Comparison of ENCODE assay signal across 8 mouse cellular contexts in genomic region chr1:52098618-52099232, GRCm38 (mm10). TPM values are rescaled to one million over a fixed set of nuclear protein-coding genes. Genes with fewer than 3 reads are reported as not detected.
DNase-seq lines count a peak whose midpoint lies in the region; ATAC-seq and TF ChIP-seq lines count a peak whose summit lies in the region.
"Had no signal": no experiment of that assay in that cellular context is flagged by ENCODE, and none has a peak within 500 bp of the region (broad histone marks: within the 10 kb centered on the region; RNA-seq: fewer than 3 reads in every experiment).

No protein-coding gene starts in this region.

- H3K79me2 ChIP-seq in MEL (ENCODE audit: control insufficient read depth, insufficient read depth, low read length, poor library complexity): no peaks in the 10 kb centered on the region

- H3K9me3 ChIP-seq in kidney, embryonic 14.5 days (ENCODE audit: control insufficient read depth, low read length): no peaks in the 10 kb centered on the region
- H3K9me3 ChIP-seq in MEL (replicated peaks; ENCODE audit: insufficient read depth, low read length): no peaks in the 10 kb centered on the region
- no peaks in the 10 kb centered on the region for H3K9me3 ChIP-seq in lung, postnatal 0 days (ENCODE audit: low read length)
- H3K9me3 ChIP-seq: embryonic facial prominence, embryonic 13.5 days had no signal

- no peak overlapping the region for H3K4me3 ChIP-seq in kidney, adult 2 months (ENCODE audit: insufficient read depth, low read depth, low read length)
- H3K4me3 ChIP-seq in kidney, embryonic 14.5 days (ENCODE audit: low read length): no peak overlapping the region
- H3K4me3 ChIP-seq in MEL (ENCODE audit: control insufficient read depth in 1 of 2, insufficient read depth in 1 of 2, low read depth in 2 of 2, low read length in 2 of 2): no peak overlapping the region
- no peak overlapping the region for H3K4me3 ChIP-seq in lung, postnatal 0 days (ENCODE audit: low read depth, low read length)
- H3K4me3 ChIP-seq: embryonic facial prominence, embryonic 13.5 days had no signal

- TF ChIP-seq POLR2A in kidney, adult 2 months (IDR thresholded peaks at IDR 0.05; ENCODE audit: low read depth, low read length): no peak
- TF ChIP-seq POLR2A in MEL (IDR thresholded peaks at IDR 0.05; ENCODE audit: control insufficient read depth in 1 of 2, insufficient read depth in 1 of 2, low read depth in 1 of 2, low read length in 2 of 2, poor library complexity in 1 of 2): no peak

- H3K9ac ChIP-seq in kidney, embryonic 14.5 days (ENCODE audit: low read depth, low read length): no peak overlapping the region
- no peak overlapping the region for H3K9ac ChIP-seq in MEL (ENCODE audit: control insufficient read depth, low read depth, low read length, poor library complexity, severe bottlenecking)
- H3K9ac ChIP-seq in lung, postnatal 0 days (replicated peaks; ENCODE audit: low read depth): no peak overlapping the region
- H3K9ac ChIP-seq: embryonic facial prominence, embryonic 13.5 days had no signal

- H3K4me1 ChIP-seq in kidney, adult 2 months (ENCODE audit: control insufficient read depth, insufficient read depth, low read length): no peaks in the 10 kb centered on the region
- no peaks in the 10 kb centered on the region for H3K4me1 ChIP-seq in kidney, embryonic 14.5 days (ENCODE audit: control insufficient read depth, insufficient read depth, low read length)
- H3K4me1 ChIP-seq in MEL (ENCODE audit: control insufficient read depth in 1 of 2, insufficient read depth in 2 of 2, low read length in 2 of 2): no peaks in the 10 kb centered on the region
- no peaks in the 10 kb centered on the region for H3K4me1 ChIP-seq in lung, postnatal 0 days (ENCODE audit: insufficient read depth, low read depth, low read length)
- H3K4me1 ChIP-seq: embryonic facial prominence, embryonic 13.5 days had no signal

- DNase-seq in kidney, adult 2 months: peak; percentile 55
- peak; percentile 79 for DNase-seq in CD4-positive, CD25-positive, alpha-beta regulatory T cell, adult 2 months (ENCODE audit: low read depth, low spot score)
- DNase-seq in MEL (ENCODE audit: low read depth, low spot score): peak; percentile 65
- peak; percentile 70 for DNase-seq in lung, postnatal 0 days (ENCODE audit: low spot score)
- DNase-seq in splenic B cell, adult 2 months (ENCODE audit: low read depth, low spot score): peak; percentile 77

- no peaks in the 10 kb centered on the region for H3K36me3 ChIP-seq in kidney, adult 2 months (ENCODE audit: control insufficient read depth, insufficient read depth, low read length)
- no peaks in the 10 kb centered on the region for H3K36me3 ChIP-seq in kidney, embryonic 14.5 days (ENCODE audit: control insufficient read depth, insufficient read depth, low read length)
- no peaks in the 10 kb centered on the region for H3K36me3 ChIP-seq in MEL (ENCODE audit: control insufficient read depth in 1 of 2, insufficient read depth in 2 of 2, low read length in 2 of 2)
- H3K36me3 ChIP-seq in lung, postnatal 0 days (ENCODE audit: insufficient read depth, low read length): no peaks in the 10 kb centered on the region
- H3K36me3 ChIP-seq in splenic B cell, adult 2 months (ENCODE audit: control insufficient read depth, insufficient read depth, low read length, poor library complexity, severe bottlenecking): peaks cover 9% of the 10 kb centered on the region; the same call in 1 of the 2 replicates
- H3K36me3 ChIP-seq: embryonic facial prominence, embryonic 13.5 days had no signal

- H3K4me2 ChIP-seq in kidney, embryonic 14.5 days (replicated peaks; ENCODE audit: low read depth, low read length): no peak overlapping the region
- no peak overlapping the region for H3K4me2 ChIP-seq in lung, postnatal 0 days (replicated peaks; ENCODE audit: low read depth, low read length)
- H3K4me2 ChIP-seq: embryonic facial prominence, embryonic 13.5 days had no signal

- no peak for ATAC-seq in kidney, embryonic 14.5 days (ENCODE audit: low FRiP score, low TSS enrichment)
- ATAC-seq in erythroid progenitor cell, adult 5-6 weeks (replicated peaks; ENCODE audit: low FRiP score, poor library complexity, severe bottlenecking): peak; percentile 57; the same call in 1 of the 2 replicates
- ATAC-seq in lung, postnatal 0 days: no peak

- TF ChIP-seq RAD21 in MEL (IDR thresholded peaks at IDR 0.05; ENCODE audit: low read depth, low read length): peak; percentile 83

- WGBS in kidney, adult 2 months: 72% methylated on average over 3 of the region's 3 CpGs
- 67% methylated on average over 3 of the region's 3 CpGs for WGBS in kidney, embryonic 14.5 days
- WGBS in lung, postnatal 0 days: 76% methylated on average over 3 of the region's 3 CpGs

- no peak overlapping the region for H3K27ac ChIP-seq in kidney, adult 2 months (ENCODE audit: insufficient read depth, low read depth, low read length)
- no peak overlapping the region for H3K27ac ChIP-seq in kidney, embryonic 14.5 days (ENCODE audit: low read depth, low read length)
- no peak overlapping the region for H3K27ac ChIP-seq in MEL (ENCODE audit: control insufficient read depth, low read depth, low read length)
- H3K27ac ChIP-seq in lung, postnatal 0 days (ENCODE audit: low read length): no peak overlapping the region
- H3K27ac ChIP-seq: embryonic facial prominence, embryonic 13.5 days had no signal

- no peak for TF ChIP-seq CTCF in kidney, adult 2 months (conservative IDR thresholded peaks at IDR 0.05; ENCODE audit: insufficient read depth, insufficient read length, low read depth, low read length)
- peak; percentile 10 to 76 (median 55); a peak in 4 of 6 replicates for TF ChIP-seq CTCF in MEL (IDR thresholded peaks at IDR 0.05 in 2 of 3, conservative IDR thresholded peaks at IDR 0.05 in 1 of 3; ENCODE audit: control insufficient read depth in 1 of 3, insufficient read depth in 1 of 3, low read depth in 2 of 3, low read length in 3 of 3, poor library complexity in 1 of 3, severe bottlenecking in 1 of 3)
- TF ChIP-seq CTCF in lung, postnatal 0 days (IDR thresholded peaks at IDR 0.05): peak; percentile 78

- no peak for TF ChIP-seq EP300 in MEL (IDR thresholded peaks at IDR 0.05; ENCODE audit: low read depth in 1 of 2, low read length in 2 of 2)
- no peak for TF ChIP-seq EP300 in lung, postnatal 0 days (IDR thresholded peaks at IDR 0.05)

- H3K27me3 ChIP-seq in kidney, adult 2 months (replicated peaks; ENCODE audit: control insufficient read depth, insufficient read depth, low read length): no peaks in the 10 kb centered on the region
- no peaks in the 10 kb centered on the region for H3K27me3 ChIP-seq in kidney, embryonic 14.5 days (ENCODE audit: control insufficient read depth, insufficient read depth, low read length)
- H3K27me3 ChIP-seq in MEL (ENCODE audit: control insufficient read depth in 1 of 2, insufficient read depth in 2 of 2, low read length in 2 of 2): peaks cover 6 to 9% of the 10 kb centered on the region in 2 experiments
- H3K27me3 ChIP-seq in lung, postnatal 0 days (replicated peaks; ENCODE audit: insufficient read depth, low read length): no peaks in the 10 kb centered on the region
- no peaks in the 10 kb centered on the region for H3K27me3 ChIP-seq in splenic B cell, adult 2 months (ENCODE audit: control insufficient read depth, insufficient read depth, low read length, poor library complexity, severe bottlenecking)
- H3K27me3 ChIP-seq: embryonic facial prominence, embryonic 13.5 days had no signal

TF ChIP-seq in MEL, 35 proteins besides CTCF, POLR2A, EP300 and RAD21:
- TF ChIP-seq ZC3H11A (IDR thresholded peaks at IDR 0.05; ENCODE audit: low read depth, low read length): peak; percentile 58
- TF ChIP-seq USF2 (IDR thresholded peaks at IDR 0.05; ENCODE audit: borderline replicate concordance in 1 of 2, insufficient read depth in 1 of 2, low read depth in 1 of 2, low read length in 2 of 2): no peak
- TF ChIP-seq SMC3 (IDR thresholded peaks at IDR 0.05; ENCODE audit: low read depth, low read length): peak; percentile 72
- no peak for TF ChIP-seq CHD2 (IDR thresholded peaks at IDR 0.05; ENCODE audit: low read length)
- TF ChIP-seq UBTF (IDR thresholded peaks at IDR 0.05; ENCODE audit: borderline replicate concordance, insufficient read depth, low read depth, low read length): no peak

RNA-seq across cellular contexts. Expression of gene Stat1, which starts 20.5 kb away (rescaled TPM):
- 35.0 and 40.8 TPM in 2 replicates for polyA plus RNA-seq in kidney, adult 2 months (2012; rRNA removed)
- polyA plus RNA-seq in kidney, embryonic 14.5 days (2014; fragmentation: Nextera tagmentation; extraction: Ambion mirVana): 16.7 and 20.0 TPM in 2 replicates
- 8.0 and 9.7 TPM in 2 replicates for total RNA-seq in MEL (2012; rRNA removed)
- 10 to 100 TPM; 10.9 to 44.0 TPM for polyA plus RNA-seq in MEL (2012; ENCODE audit: insufficient read depth in 1 of 2, insufficient read length in 2 of 2, low read depth in 1 of 2, low replicate concordance in 2 of 2, missing spikeins in 1 of 2)
- total RNA-seq in erythroid progenitor cell, adult 5-6 weeks (2015; ENCODE audit: low replicate concordance): 89.0 and 111 TPM in 2 replicates
- total RNA-seq in erythroid progenitor cell, adult 5-6 weeks (2017; ENCODE audit: low replicate concordance): 64.0 and 70.7 TPM in 2 replicates
- polyA plus RNA-seq in lung, postnatal 0 days (2015; fragmentation: Nextera tagmentation; extraction: Ambion mirVana): 36.3 and 39.3 TPM in 2 replicates
